Mouse (Mus musculus) hindbrain, embryonic 12.5 days (tissue): ENCODE measurements around the gene Rnf123. TPM values are rescaled to one million over a fixed set of nuclear protein-coding genes. Genes with fewer than 3 reads are reported as not detected.

Source experiments
- ATAC-seq: fragments of 200-750 bp; cut with Nextera tagmentation; 2 replicates; pipeline ENCODE4 v1.8.0; 2017; ENCODE audit warnings: moderate TSS enrichment; ENCODE audit not compliant: low FRiP score
- H3K27ac ChIP-seq: fragments of 300-500 bp; sonication (generic); 2 replicates; pipeline ENCODE4 v1.5.1; 2016; ENCODE audit warnings: mild to moderate bottlenecking
- H3K27me3 ChIP-seq: fragments of 300-500 bp; sonication (generic); 2 replicates; pipeline ENCODE4 v1.6.1; 2016; ENCODE audit warnings: mild to moderate bottlenecking
- H3K36me3 ChIP-seq: fragments of 300-500 bp; sonication (generic); 2 replicates; pipeline ENCODE4 v1.6.1; 2016; ENCODE audit warnings: mild to moderate bottlenecking
- H3K4me1 ChIP-seq: fragments of 300-500 bp; sonication (generic); 2 replicates; pipeline ENCODE4 v1.6.1; 2016
- H3K4me2 ChIP-seq: fragments of 300-500 bp; sonication (generic); replicated peaks from 2 replicates; pipeline ENCODE4 v1.6.1; 2016; ENCODE audit warnings: mild to moderate bottlenecking
- H3K4me3 ChIP-seq: fragments of 300-500 bp; sonication (generic); 2 replicates; pipeline ENCODE4 v1.5.1; 2016; ENCODE audit warnings: mild to moderate bottlenecking
- H3K9ac ChIP-seq: fragments of 300-500 bp; sonication (generic); 2 replicates; pipeline ENCODE4 v1.6.1; 2016; ENCODE audit warnings: mild to moderate bottlenecking, moderate library complexity
- H3K9me3 ChIP-seq: fragments of 300-500 bp; sonication (generic); replicated peaks from 2 replicates; pipeline ENCODE4 v1.6.1; 2016; ENCODE audit warnings: mild to moderate bottlenecking
- WGBS: fragments of 180-500 bp; shearing (Covaris S2); methylation state at CpG from one replicate; pipeline ENCODE4 v1.1.7; 2016; 5-methylcytosine and 5-hydroxymethylcytosine counted together
- polyA plus RNA-seq: library from polyadenylated mRNA; unstranded; fragments of >200 nt; fragmentation: Nextera tagmentation; extraction: Ambion mirVana; gene quantifications from 2 replicates; pipeline ENCODE4 v1.2.1, GENCODE M21; 2016

The Rnf123 gene
- polyA plus RNA-seq, 1 experiment from 2014 or later = 40.7 TPM

- 77% methylated on average over 9 of the region's 9 CpGs for WGBS
- peaks cover 25% of the 10 kb centered on the region for H3K36me3 ChIP-seq
- H3K4me3 ChIP-seq = no peak overlapping the region
Observed at GRCm38 (mm10) chr9:108072481-108072924, 10.6 kb downstream of the Rnf123 start.

DNA sequence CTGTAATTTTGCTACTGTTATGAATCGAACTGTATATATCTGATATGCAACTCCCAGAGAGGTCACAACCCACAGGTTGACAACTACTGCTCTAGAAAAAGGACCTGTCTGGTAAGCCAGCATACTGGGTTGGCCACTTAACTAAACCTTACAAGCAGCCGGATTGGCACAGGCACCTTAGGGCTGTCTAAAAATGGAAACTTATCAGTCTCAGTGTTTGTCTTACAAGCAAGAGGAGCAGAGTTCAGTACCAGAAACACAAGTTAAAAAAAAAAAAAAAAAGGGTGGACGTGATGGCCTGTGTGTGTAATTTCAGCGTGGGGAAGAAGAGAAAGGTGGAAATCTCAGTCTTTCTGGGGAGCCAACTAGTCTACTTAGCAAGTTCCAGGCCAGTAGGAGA lies 11.3 kb downstream of the Rnf123 start:
- H3K27ac ChIP-seq = no peak overlapping the region
- no peaks in the 10 kb centered on the region for H3K9me3 ChIP-seq
- no peak overlapping the region for H3K4me3 ChIP-seq
- peaks cover 25% of the 10 kb centered on the region for H3K36me3 ChIP-seq
- H3K9ac ChIP-seq = no peak overlapping the region
- no peak for ATAC-seq
- H3K27me3 ChIP-seq = no peaks in the 10 kb centered on the region
- no peaks in the 10 kb centered on the region for H3K4me1 ChIP-seq
- no peak overlapping the region for H3K4me2 ChIP-seq
- 90% methylated on average over 4 of the region's 4 CpGs for WGBS

More at GRCm38 (mm10) chr9:108072481-108072924, 10.6 kb downstream of the Rnf123 start:
- peaks cover under 1% of the 10 kb centered on the region for H3K4me1 ChIP-seq
- H3K9ac ChIP-seq = no peak overlapping the region
- H3K4me2 ChIP-seq = no peak overlapping the region
- no peak for ATAC-seq
- no peaks in the 10 kb centered on the region for H3K27me3 ChIP-seq
- H3K27ac ChIP-seq = no peak overlapping the region
- no peaks in the 10 kb centered on the region for H3K9me3 ChIP-seq

DNA sequence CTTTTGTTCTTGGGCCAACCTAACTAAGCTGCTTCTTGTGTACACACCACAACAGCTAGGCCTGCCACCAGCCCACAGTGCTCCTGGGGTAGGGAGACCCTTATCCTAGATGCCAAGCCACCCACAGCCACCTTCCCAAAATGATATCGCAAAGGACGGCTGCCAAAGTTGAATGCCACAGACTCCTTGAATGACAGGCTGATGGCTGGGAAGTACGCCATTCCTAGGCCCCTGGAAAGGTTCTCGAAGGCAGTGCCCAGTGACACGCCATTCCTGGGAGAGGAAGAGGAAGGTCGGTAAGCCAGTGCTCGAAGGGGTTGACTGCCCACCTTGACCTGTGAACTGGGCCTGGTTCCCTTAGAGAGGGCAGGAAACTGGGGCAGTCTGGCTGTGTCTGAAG lies 13.6 kb downstream of the Rnf123 start:
- 91% methylated on average over 7 of the region's 7 CpGs for WGBS
- no peak overlapping the region for H3K9ac ChIP-seq

GRCm38 (mm10) chr9:108069007-108069406 lies 14.1 kb downstream of the Rnf123 start:
- H3K4me1 ChIP-seq = no peaks in the 10 kb centered on the region
- peaks cover 39% of the 10 kb centered on the region for H3K36me3 ChIP-seq
- H3K27me3 ChIP-seq = no peaks in the 10 kb centered on the region
- no peaks in the 10 kb centered on the region for H3K9me3 ChIP-seq
- ATAC-seq = no peak
- no peak overlapping the region for H3K9ac ChIP-seq
- H3K27ac ChIP-seq = no peak overlapping the region
- WGBS = 93% methylated on average over 9 of the region's 9 CpGs
- no peak overlapping the region for H3K4me3 ChIP-seq
- no peak overlapping the region for H3K4me2 ChIP-seq

More for the DNA sequence above, 13.6 kb downstream of the Rnf123 start:
- Histone ChIP-seq H3K4me2 (no peak overlapping the region), H3K9me3 (no peaks in the 10 kb centered on the region), H3K4me3 (no peak overlapping the region), H3K27ac (no peak overlapping the region), H3K4me1 (no peaks in the 10 kb centered on the region), H3K27me3 (no peaks in the 10 kb centered on the region), H3K36me3 (peaks cover 35% of the 10 kb centered on the region)
- no peak for ATAC-seq

- Histone ChIP-seq H3K27me3 (no peaks in the 10 kb centered on the region), H3K4me2 (no peak overlapping the region), H3K36me3 (peaks cover 47% of the 10 kb centered on the region), H3K27ac (no peak overlapping the region), H3K9me3 (no peaks in the 10 kb centered on the region), H3K4me3 (no peak overlapping the region), H3K9ac (no peak overlapping the region; the same call in 1 of the 2 replicates), H3K4me1 (no peaks in the 10 kb centered on the region)
- WGBS = 24% methylated on average over 8 of the region's 8 CpGs
- peak; percentile 42 for ATAC-seq
Observed at GRCm38 (mm10) chr9:108067900-108068299, 15.2 kb downstream of the Rnf123 start.

DNA sequence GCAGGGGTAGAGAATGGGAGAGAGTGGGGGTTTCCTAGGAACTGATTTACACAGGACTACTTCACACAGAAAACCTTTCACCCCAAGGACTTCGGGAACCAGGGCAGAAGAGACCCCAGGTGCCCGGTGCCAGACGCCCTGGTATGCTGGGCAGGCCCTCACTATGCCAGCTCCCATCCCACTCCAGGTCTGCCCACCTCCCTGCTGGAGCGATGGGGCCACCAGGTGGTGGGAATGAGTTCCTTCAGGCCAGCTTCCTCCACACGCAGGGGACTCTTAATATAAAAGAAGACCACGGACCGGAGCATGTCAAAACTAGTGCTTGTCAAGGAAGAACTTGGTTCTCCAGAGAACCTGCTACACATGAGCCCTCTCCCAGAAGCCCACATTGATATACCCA lies 15.9 kb downstream of the Rnf123 start:
- Histone ChIP-seq H3K4me1 (no peaks in the 10 kb centered on the region), H3K4me3 (no peak overlapping the region), H3K4me2 (no peak overlapping the region), H3K27me3 (no peaks in the 10 kb centered on the region), H3K9me3 (no peaks in the 10 kb centered on the region), H3K9ac (no peak overlapping the region), H3K27ac (no peak overlapping the region), H3K36me3 (peaks cover 51% of the 10 kb centered on the region)
- 83% methylated on average over 7 of the region's 7 CpGs for WGBS
- no peak for ATAC-seq

DNA sequence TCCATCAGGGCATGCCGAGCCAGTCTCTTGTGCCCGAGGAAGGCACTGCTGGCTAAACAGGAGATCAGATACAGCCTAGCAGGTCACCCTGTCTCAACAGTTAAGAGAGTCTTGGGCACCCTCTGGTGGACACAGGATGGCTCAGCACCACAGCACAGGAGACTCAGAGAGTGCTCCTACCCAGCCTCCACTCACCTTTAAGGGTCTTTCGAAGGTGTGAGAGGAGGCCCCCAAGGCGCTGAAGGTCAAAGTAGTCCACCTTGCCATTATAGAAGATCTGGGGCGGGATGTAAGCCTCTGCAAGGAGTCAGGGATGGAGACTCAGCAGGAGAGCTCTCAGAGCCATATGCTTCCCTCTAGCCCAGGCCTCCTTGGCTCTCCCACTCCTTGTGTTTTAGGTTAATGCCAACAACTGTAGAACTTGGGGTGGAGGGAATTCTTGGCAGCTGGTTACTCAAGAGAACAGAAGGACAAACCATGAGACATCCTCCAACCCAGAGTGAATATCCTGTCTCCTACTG lies 17.6 kb downstream of the Rnf123 start:
- peaks cover 48% of the 10 kb centered on the region for H3K36me3 ChIP-seq
- no peak overlapping the region for H3K4me2 ChIP-seq
- H3K9me3 ChIP-seq = no peaks in the 10 kb centered on the region
- H3K27ac ChIP-seq = no peak overlapping the region
- H3K9ac ChIP-seq = no peak overlapping the region
- H3K27me3 ChIP-seq = no peaks in the 10 kb centered on the region
- H3K4me3 ChIP-seq = no peak overlapping the region
- ATAC-seq = no peak
- H3K4me1 ChIP-seq = no peaks in the 10 kb centered on the region
- 50% methylated on average over 5 of the region's 5 CpGs for WGBS

DNA sequence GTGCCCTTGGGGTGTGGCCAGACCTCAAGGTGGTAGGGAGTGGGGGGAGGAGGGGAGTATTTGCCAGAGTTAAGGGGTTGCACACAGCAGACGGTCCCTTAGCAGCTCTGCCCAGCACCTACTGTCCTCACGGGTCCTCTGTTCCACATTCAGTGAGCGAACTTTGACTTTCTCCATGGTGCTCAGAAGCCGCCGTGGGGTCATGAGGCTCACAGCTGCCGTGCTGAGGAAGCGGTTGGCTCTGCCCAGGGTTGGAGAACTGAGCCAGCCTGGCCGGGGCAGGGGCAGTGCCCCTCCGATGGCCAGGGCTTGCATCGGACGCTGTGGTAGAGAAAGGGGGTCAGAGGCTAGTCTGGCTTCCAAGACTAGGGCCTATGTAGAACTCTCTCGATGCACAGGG lies 19.8 kb downstream of the Rnf123 start:
- H3K4me2 ChIP-seq = no peak overlapping the region
- no peak for ATAC-seq
- no peak overlapping the region for H3K9ac ChIP-seq
- H3K4me1 ChIP-seq = no peaks in the 10 kb centered on the region
- no peaks in the 10 kb centered on the region for H3K9me3 ChIP-seq
- H3K27me3 ChIP-seq = no peaks in the 10 kb centered on the region
- H3K36me3 ChIP-seq = peaks cover 58% of the 10 kb centered on the region
- WGBS = 87% methylated on average over 12 of the region's 12 CpGs
- no peak overlapping the region for H3K4me3 ChIP-seq
- H3K27ac ChIP-seq = no peak overlapping the region

GRCm38 (mm10) chr9:108062142-108062541 lies 21.0 kb downstream of the Rnf123 start:
- Histone ChIP-seq H3K27ac (0 out of 2 replicates have a peak overlapping the region, but pooled peaks have one; percentile 12), H3K9ac (no peak overlapping the region), H3K36me3 (peaks cover 70% of the 10 kb centered on the region), H3K4me3 (no peak overlapping the region), H3K4me1 (no peaks in the 10 kb centered on the region), H3K4me2 (no peak overlapping the region), H3K27me3 (no peaks in the 10 kb centered on the region), H3K9me3 (no peaks in the 10 kb centered on the region)
- ATAC-seq = 0 out of 2 replicates have a peak, but pooled peaks have one; percentile 23
- WGBS = 86% methylated on average over 3 of the region's 3 CpGs

DNA sequence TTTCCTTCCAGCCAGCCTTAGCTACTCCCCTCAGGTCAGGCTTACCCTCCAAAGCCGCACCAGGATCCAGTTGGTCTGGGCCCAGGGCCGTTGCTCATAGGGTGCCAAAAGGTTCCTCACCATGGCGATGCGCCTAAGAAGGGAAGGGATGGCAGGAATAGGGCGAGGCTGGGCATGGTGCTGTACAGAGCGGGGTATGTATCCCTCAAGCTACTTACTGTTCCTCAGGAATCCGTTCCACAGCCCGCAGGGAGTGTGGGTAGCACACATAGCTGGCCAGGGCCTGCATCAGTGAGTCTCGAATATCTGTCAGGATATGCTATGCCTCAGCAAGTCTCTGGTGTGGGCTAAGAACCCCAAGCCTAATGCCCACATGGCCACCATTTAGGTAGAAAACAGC lies 24.9 kb downstream of the Rnf123 start:
- no peak overlapping the region for H3K27ac ChIP-seq
- WGBS = 96% methylated on average over 9 of the region's 9 CpGs
- peaks cover 2% of the 10 kb centered on the region; the same call in 1 of the 2 replicates for H3K4me1 ChIP-seq
- no peak overlapping the region for H3K4me2 ChIP-seq
- no peak overlapping the region for H3K4me3 ChIP-seq
- H3K9me3 ChIP-seq = no peaks in the 10 kb centered on the region
- H3K36me3 ChIP-seq = peaks cover 86% of the 10 kb centered on the region
- no peak for ATAC-seq
- no peaks in the 10 kb centered on the region for H3K27me3 ChIP-seq
- no peak overlapping the region; the same call in 1 of the 2 replicates for H3K9ac ChIP-seq

DNA sequence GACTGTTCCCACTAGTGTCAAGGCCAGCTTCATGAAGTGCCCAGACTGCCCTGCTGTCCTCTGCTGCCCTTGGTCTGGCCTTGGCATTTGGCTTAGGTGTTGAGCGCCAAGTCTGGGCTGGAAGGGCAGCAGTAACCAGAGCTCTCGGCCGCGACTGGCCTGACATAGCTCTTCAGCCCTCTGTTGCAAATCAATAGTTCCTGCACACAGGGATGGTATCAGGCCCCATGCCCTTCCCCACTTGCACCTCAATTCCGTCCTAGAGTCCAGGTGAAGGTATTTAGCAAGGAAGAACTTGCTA lies 25.9 kb downstream of the Rnf123 start:
- H3K4me3 ChIP-seq = no peak overlapping the region
- no peaks in the 10 kb centered on the region for H3K9me3 ChIP-seq
- ATAC-seq = no peak
- H3K9ac ChIP-seq = no peak overlapping the region
- H3K36me3 ChIP-seq = peaks cover 77% of the 10 kb centered on the region
- 87% methylated on average over 5 of the region's 5 CpGs for WGBS
- H3K4me2 ChIP-seq = no peak overlapping the region
- H3K4me1 ChIP-seq = peaks cover 6% of the 10 kb centered on the region; the same call in 1 of the 2 replicates
- no peak overlapping the region for H3K27ac ChIP-seq
- H3K27me3 ChIP-seq = no peaks in the 10 kb centered on the region

DNA sequence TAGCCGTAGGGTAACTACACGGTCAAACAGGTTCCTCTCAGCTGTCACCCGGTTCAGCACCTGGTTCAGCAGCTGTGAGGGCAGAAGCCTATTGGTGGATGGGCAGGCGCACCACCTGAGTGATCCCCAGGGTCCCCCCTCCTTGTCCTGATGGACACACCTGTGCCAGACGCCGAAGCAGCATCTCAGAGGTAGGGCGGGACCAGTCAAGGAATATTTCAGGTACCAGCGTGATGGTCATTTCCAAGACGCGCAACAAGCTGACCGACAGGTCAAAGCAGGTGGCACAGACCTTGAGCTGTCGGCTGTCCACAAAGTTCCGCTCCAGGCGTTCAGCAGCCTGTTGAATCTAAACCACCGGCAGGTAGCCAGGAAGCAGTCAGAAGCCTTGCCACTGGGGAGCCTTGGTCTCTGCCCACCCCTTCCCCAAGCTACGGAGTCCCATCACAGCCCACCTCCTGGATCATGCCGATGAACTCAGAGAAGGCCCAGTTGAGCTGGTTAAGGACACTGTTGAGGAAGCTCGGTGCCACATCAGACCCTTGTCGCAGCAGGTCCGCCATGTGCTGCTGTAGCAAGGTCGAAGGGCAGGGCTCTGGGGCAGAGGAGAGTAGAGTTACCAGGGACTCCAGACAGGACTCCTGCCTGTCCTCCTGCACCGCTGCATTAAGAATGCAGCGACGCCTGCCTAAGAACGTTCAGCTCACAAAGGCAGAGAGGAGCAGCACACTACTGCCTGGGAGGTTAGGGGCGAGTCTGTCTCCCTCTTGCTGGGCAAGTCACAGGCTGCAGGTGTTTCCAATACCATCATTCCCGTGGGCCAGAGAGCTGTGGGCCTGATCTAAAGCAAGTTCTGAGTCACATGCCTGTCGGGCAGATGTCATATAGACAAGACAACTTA lies 26.5 kb downstream of the Rnf123 start:
- ATAC-seq = no peak
- H3K4me3 ChIP-seq = no peak overlapping the region
- peaks cover 77% of the 10 kb centered on the region for H3K36me3 ChIP-seq
- WGBS = 75% methylated on average over 28 of the region's 28 CpGs
- no peak overlapping the region for H3K4me2 ChIP-seq
- H3K9ac ChIP-seq = no peak overlapping the region
- no peak overlapping the region for H3K27ac ChIP-seq
- no peaks in the 10 kb centered on the region for H3K9me3 ChIP-seq
- H3K27me3 ChIP-seq = no peaks in the 10 kb centered on the region
- H3K4me1 ChIP-seq = peaks cover 6% of the 10 kb centered on the region; the same call in 1 of the 2 replicates
